Mouse (Mus musculus) brain, embryonic 14.5 days (tissue): ENCODE measurements around the gene Mylip. TPM values are rescaled to one million over a fixed set of nuclear protein-coding genes. Genes with fewer than 3 reads are reported as not detected.

Experiments used
- DNase-seq: peaks from one replicate; pipeline ENCODE4 v3.0.0-alpha.2; 2011; ENCODE audit warnings: low read depth
- CTCF ChIP-seq: fragments of 200-500 bp; IDR thresholded peaks from 2 replicates; pipeline ENCODE4 v1.5.1; 2012; ENCODE audit warnings: inconsistent platforms, mild to moderate bottlenecking, moderate library complexity, borderline replicate concordance; ENCODE audit not compliant: insufficient read depth, insufficient read length; ENCODE audit errors: extremely low read depth
- POLR2A ChIP-seq: fragments of 200-500 bp; IDR thresholded peaks from 2 replicates; pipeline ENCODE4 v1.6.1; 2012; ENCODE audit warnings: mild to moderate bottlenecking, inconsistent platforms, borderline replicate concordance; ENCODE audit not compliant: poor library complexity, insufficient read depth, insufficient read length, severe bottlenecking; ENCODE audit errors: extremely low read depth
- polyA plus RNA-seq: library from polyadenylated mRNA; depleted of rRNA; stranded (reverse); fragments of >200 nt; gene quantifications from 2 replicates; pipeline ENCODE4 v1.2.3, GENCODE M21; 2012

The Mylip gene
- polyA plus RNA-seq, 1 experiment, result 7.8 TPM

DNA sequence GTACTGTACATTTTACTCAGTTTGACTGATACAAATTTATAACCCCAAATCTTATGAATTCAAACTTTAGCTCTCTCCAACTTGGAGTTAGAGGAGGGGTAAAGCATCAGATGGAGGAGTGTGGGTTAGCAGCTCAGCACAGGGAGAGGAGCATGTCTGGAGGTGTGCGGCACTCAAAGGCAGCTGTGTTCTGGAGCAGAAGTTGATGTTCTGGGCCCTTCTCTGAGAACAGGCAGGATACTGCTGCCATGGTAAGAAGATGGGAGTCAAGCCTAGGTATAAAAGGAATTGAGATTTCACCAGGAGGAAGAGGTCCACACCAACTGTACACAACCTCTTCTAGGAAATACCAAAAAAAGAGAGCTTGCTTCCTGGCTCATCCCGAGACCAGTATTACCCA, 17.1 kb upstream of the Mylip start:
- DNase-seq, result no peak
- TF ChIP-seq CTCF (no peak), POLR2A (no peak)

DNA sequence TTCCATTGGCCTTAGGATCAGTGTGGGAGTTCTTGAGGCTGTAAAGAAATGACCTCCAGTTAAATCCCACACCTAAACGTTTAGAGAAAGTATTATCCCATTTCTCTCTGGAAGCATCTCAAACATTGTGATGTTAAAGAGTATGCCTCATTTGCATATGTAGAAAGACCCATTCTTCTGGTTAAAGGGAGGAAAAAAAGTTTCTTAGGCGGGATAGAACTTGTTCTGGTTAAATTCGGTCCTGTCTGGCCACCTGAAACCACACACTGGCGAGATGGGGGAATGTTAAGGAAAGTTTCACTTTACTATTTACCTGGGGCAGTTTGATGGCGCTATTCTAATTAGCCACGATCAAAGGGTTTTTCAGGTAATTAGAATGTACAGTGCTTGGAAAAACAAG, 14.7 kb upstream of the Mylip start:
- no peak for DNase-seq
- no peak for TF ChIP-seq POLR2A
- TF ChIP-seq CTCF, result no peak

GRCm38 (mm10) chr13:45382208-45382607, 7.3 kb upstream of the Mylip start:
- no peak for TF ChIP-seq CTCF
- TF ChIP-seq POLR2A, result no peak
- no peak for DNase-seq

DNA sequence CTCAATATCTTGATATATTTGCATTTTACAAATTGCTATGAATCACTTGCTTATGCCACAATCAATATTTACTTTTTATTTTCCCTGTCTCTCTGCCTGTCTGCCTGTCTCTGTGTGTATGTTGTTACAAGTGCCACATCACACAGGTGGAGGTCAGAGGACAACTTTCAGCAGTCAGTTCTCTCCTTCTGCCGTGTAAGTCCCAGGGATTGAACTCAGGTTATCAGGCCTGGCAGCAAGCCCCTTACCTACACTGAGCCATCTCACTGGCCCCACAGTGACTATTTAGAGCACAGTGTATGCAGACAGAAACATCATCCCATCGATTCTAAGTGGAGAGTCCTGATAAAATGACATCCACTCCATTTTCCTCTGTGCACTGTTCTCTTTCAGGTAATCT, 4.9 kb upstream of the Mylip start:
- TF ChIP-seq POLR2A (no peak), CTCF (no peak)
- no peak for DNase-seq

GRCm38 (mm10) chr13:45385521-45385920, 4.0 kb upstream of the Mylip start:
- DNase-seq, result no peak
- TF ChIP-seq CTCF (no peak), POLR2A (no peak)

DNA sequence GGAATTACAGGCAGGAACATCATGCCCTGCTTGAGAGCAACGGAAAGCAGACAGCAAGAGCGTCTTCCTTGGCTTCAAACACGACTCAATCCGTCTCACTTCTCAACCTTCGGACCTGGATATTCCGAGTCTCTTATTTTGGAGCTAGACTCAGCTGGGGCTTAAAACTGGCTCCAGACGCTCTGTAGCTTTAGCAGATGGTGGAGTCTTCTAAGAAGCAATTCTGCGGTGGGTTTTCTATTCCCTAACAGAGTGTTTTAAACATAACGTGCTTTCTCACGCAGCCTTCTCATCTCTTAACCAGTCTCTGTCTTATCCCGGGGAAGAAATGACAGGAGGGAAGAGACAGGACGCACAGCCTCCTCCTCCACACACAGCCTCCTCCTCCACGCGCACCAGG, 3.3 kb upstream of the Mylip start:
- no peak for DNase-seq
- TF ChIP-seq POLR2A, result no peak
- no peak for TF ChIP-seq CTCF

GRCm38 (mm10) chr13:45387231-45387630, 2.3 kb upstream of the Mylip start:
- no peak for DNase-seq
- TF ChIP-seq POLR2A, result no peak
- peak; percentile 5; the same call in 1 of the 2 replicates for TF ChIP-seq CTCF

DNA sequence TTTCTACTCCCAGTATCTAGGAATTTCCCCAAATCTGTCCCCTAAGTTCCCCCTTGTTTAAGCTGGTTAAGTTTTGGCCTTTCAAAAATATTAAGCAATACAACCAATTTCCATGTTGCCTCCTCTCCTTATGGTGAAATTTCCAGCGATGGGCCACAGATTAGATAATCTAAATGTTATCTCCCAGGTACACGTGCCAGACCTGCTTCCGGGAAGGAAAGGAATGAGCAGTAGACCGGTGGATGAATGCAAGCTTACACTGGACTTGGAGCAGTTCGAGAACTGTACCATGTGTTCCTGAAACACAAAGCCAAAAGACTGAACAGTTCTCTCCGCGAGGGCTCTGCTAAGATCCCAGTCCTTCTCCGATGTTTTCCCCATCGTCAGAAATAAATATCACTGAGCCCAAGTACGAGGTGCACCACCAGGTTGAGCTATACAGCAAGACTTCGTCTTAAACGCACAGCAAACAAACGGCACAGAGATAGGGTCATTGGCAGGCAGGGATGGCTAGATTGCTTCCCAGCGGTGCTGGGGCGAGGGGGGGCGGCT, 1.2 kb upstream of the Mylip start:
- TF ChIP-seq POLR2A, result no peak
- no peak for TF ChIP-seq CTCF
- DNase-seq, result no peak

DNA sequence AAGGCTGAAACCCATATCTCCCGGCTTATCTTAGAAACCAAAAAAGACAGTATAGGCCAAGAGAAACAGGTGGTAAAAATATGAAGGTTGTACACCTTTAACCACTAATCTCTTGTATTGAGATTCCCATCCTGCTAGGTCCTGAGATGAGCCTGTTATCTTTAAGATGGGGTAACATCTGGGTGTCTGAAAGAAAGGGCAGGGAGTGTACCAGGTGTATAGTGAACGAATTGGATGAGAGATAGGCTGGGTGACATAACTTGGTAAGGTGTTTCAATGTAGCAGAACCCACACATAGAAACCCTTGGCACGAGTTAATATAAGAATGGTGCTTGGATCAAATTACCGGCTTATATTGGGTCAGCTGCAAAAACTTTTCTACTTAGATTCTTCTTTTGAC, 653 bp upstream of the Mylip start:
- TF ChIP-seq POLR2A (no peak), CTCF (no peak)
- DNase-seq, result no peak

GRCm38 (mm10) chr13:45390312-45390961, 895 bp downstream of the Mylip start:
- DNase-seq, result peak; percentile 53
- no peak for TF ChIP-seq POLR2A
- no peak for TF ChIP-seq CTCF

DNA sequence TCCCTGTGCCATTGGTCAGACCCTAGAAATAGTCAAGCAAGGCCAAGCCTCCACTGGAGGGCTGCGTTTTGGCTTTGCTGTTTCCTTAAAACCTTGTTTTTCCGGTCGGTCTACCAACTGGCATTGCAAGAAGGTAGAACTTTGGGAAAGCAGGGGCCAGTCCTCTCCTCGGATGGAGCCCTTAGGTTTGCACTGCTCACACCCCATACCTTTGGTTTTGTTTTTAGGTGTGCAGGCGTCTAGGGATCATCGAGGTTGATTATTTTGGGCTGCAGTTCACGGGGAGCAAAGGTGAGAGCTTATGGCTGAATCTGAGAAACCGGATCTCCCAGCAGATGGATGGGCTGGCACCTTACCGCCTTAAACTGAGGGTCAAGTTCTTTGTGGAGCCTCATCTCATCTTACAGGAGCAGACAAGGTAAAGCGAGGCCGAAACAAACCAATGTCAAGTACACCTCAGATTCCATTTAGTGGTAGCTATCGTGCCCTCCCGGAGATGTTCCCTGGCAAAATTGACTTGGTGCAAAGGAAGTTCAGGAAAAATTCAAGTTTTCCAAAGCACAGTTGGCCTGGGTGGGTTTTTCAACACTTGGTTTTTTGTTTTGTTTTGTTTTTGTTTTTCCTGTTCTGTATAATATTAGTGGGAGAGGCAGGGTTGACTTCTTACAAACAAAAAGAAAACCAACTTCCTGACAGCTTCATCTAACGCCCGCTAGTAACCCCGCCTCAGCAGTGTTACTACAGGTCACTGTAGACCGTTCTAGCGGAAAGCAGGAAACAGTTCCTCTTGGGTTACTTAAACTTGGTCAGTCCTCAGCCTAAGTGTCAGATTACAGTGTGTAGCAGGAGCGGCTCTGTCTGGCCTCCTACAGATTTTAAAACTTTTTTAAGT, 1.7 kb downstream of the Mylip start:
- TF ChIP-seq CTCF, result no peak
- no peak for TF ChIP-seq POLR2A
- peak; percentile 30 for DNase-seq

DNA sequence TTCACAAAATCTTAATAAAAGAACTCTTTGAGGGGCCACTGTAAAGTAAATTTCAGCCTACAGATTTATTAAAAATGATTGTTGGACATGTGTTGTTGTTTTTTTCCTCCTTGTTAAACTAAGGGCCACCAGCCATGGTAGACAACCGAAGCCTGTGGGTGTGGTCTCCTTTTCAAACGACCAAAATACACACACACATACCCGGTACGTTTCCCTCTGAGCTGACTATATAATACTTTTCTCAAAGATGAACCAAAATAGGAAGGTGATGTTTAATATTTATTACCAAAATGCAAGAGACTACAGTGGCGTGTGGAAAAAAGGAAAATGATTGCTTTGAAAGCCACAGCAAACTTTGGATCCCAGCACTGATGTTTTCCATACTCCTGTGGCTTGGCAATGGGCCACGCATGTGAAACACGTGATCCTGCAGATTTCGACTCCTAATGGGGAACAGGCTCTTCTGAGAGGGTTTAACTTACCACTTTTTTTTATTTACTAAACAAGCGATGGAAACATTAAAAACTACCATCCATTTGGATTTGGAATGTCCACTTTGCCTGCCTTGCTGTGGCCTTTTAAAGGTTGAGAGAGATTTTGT, 2.4 kb downstream of the Mylip start:
- DNase-seq, result peak; percentile 35
- TF ChIP-seq CTCF, result no peak
- no peak for TF ChIP-seq POLR2A

DNA sequence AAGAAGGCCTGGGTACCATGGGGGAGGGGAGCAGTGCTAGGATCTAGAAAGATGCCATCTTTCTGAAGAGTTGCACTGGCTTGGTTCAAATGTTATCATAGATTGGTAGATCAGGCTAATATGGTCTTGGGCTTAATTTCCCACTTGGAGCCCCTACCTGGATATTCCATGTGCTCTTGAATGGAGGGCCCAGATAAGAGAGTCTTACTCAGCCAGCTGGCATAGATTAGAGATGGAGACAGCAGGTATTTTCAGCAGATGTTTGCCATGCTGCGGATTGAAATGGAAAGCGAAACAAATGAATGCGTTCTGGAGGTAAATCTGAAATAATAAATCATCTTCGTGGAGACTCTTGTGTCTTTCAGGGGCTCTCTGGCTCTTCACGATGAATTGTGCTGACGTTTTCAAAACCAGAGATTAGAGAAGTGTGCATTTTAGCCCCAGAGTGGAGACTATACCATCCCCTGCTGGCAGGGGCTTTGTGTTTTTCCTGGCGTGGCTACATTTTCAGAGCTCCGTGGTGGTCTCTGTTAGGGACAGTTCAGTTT, 4.8 kb downstream of the Mylip start:
- TF ChIP-seq CTCF (no peak), POLR2A (no peak)

More for the DNA sequence above, 4.8 kb downstream of the Mylip start:
- no peak for DNase-seq
